Mouse (Mus musculus) thymus, adult 2 months (tissue): ENCODE data around the gene Tubg1.

Source experiments
- CTCF ChIP-seq: fragments of 200-500 bp; IDR thresholded peaks from 2 replicates; pipeline ENCODE4 v1.5.1; 2012; ENCODE audit warnings: mild to moderate bottlenecking, control low read depth, low read length, moderate library complexity, borderline replicate concordance; ENCODE audit not compliant: control insufficient read depth, poor library complexity, insufficient read depth; ENCODE audit errors: extremely low read depth
- POLR2A ChIP-seq: fragments of 200-500 bp; IDR thresholded peaks from 2 replicates; pipeline ENCODE4 v1.6.1; 2012; ENCODE audit warnings: mild to moderate bottlenecking, low read length, control low read depth, moderate library complexity; ENCODE audit not compliant: control insufficient read depth, poor library complexity, insufficient read depth; ENCODE audit errors: extremely low read depth

DNA sequence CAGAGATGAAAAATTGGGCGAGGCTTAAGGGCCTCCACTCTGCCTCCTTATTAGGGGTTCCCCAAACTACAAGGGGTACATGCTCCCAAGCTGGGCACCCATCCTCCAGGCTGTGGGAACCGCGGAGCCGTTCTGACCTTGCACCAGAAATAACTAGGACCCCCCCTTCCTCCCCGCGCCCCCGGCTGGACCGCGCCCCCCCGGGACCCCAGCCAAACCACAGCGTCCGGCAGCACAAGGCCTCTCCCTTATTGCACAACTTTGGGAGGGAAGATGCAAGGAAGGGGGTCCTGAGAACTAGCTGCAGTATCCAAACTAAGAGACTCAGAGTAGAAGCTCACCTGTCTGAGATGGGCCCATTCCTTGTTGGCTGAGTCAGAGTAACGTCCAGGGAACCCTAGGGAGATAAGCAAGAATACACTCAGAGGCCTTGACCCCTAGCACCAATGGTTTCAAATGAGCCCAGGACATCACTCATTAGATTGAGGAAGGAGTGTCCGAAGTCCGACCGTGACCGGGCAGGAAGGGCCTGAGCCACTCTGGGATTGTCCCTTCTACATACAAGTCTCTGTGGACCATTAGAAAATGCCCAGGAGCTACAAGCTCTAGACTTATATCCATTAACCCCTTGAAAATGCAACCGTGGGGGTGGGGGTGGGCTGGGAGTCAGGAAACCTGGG, 48.7 kb downstream of the Tubg1 start:
- TF ChIP-seq CTCF (no peak), POLR2A (no peak)
